Comparison of ENCODE assay signal across 8 mouse cellular contexts in genomic region chr11:100555583-100555982, GRCm38 (mm10). TPM values are rescaled to one million over a fixed set of nuclear protein-coding genes. Genes with fewer than 3 reads are reported as not detected.
A peak's percentile ranks its signal among the peaks of the same experiment; 100 is the strongest.
DNase-seq lines count a peak whose midpoint lies in the region; ATAC-seq and TF ChIP-seq lines count a peak whose summit lies in the region.

No protein-coding gene starts in this region.

- H3K4me3 ChIP-seq in ES-E14 (ENCODE audit: insufficient read depth in 1 of 2, low read depth in 1 of 2, low read length in 2 of 2, poor library complexity in 1 of 2, severe bottlenecking in 1 of 2): peak overlapping the region; percentile 60 to 81
- peak overlapping the region; percentile 1 for H3K4me3 ChIP-seq in erythroblast, embryonic 14.5 days (replicated peaks)
- H3K4me3 ChIP-seq in lung, embryonic 14.5 days (ENCODE audit: low read depth, low read length): 0 out of 2 replicates have a peak overlapping the region, but pooled peaks have one; percentile 16
- H3K4me3 ChIP-seq in neural tube, embryonic 15.5 days (replicated peaks): no peak overlapping the region

- peak overlapping the region; percentile 46 for H3K4me2 ChIP-seq in lung, embryonic 14.5 days
- peak overlapping the region; percentile 36 for H3K4me2 ChIP-seq in neural tube, embryonic 15.5 days

- peak; percentile 66 for ATAC-seq in lung, embryonic 14.5 days (ENCODE audit: insufficient read depth)
- ATAC-seq in neural tube, embryonic 15.5 days (ENCODE audit: low FRiP score): no peak

- TF ChIP-seq CTCF in lung, embryonic 14.5 days (IDR thresholded peaks at IDR 0.05; ENCODE audit: low read depth): peak; percentile 80

- in situ Hi-C loops in ES-E14 (cut with MboI; ENCODE audit: low sequenced_read_pairs in 2 of 2, unreplicated experiment in 2 of 2): no loop called here

- no peaks in the 10 kb centered on the region for H3K9me3 ChIP-seq in ES-E14 (ENCODE audit: control insufficient read depth, insufficient read depth, low read depth, low read length)
- H3K9me3 ChIP-seq in erythroblast, embryonic 14.5 days (ENCODE audit: control insufficient read depth, low read length): no peaks in the 10 kb centered on the region
- no peaks in the 10 kb centered on the region for H3K9me3 ChIP-seq in lung, embryonic 14.5 days (ENCODE audit: low read depth, low read length)
- H3K9me3 ChIP-seq in neural tube, embryonic 15.5 days (replicated peaks): no peaks in the 10 kb centered on the region

- intact Hi-C loops in heart, postnatal 14 days (cut with DNase I): loop anchor here (2.0 to 5.0 kb wide), 3 partner anchors 43 to 193 kb away; no protein-coding TSS in a partner anchor

- no peak overlapping the region for H3K27ac ChIP-seq in ES-E14 (ENCODE audit: insufficient read depth, low read depth, low read length, poor library complexity, severe bottlenecking)
- H3K27ac ChIP-seq in lung, embryonic 14.5 days (ENCODE audit: low read depth): no peak overlapping the region
- no peak overlapping the region for H3K27ac ChIP-seq in neural tube, embryonic 15.5 days (replicated peaks)

- peaks cover 5 to 28% of the 10 kb centered on the region in 2 experiments; a peak in 3 of 4 replicates for H3K4me1 ChIP-seq in ES-E14 (ENCODE audit: control insufficient read depth in 2 of 2, insufficient read depth in 2 of 2, low read length in 2 of 2, poor library complexity in 1 of 2)
- H3K4me1 ChIP-seq in erythroblast, embryonic 14.5 days (ENCODE audit: control insufficient read depth): peaks cover 4% of the 10 kb centered on the region
- H3K4me1 ChIP-seq in lung, embryonic 14.5 days (ENCODE audit: insufficient read depth): no peaks in the 10 kb centered on the region
- peaks cover 2% of the 10 kb centered on the region; the same call in 1 of the 2 replicates for H3K4me1 ChIP-seq in neural tube, embryonic 15.5 days

- peak; percentile 85 for DNase-seq in ES-E14 (ENCODE audit: low read depth, low spot score)
- DNase-seq in adrenal gland, postnatal 14 days: peak; percentile 79
- DNase-seq in heart, postnatal 14 days: peak; percentile 44 to 69
- DNase-seq in kidney, postnatal 36 days: peak; percentile 75 to 79
- peak; percentile 89 for DNase-seq in lung, embryonic 14.5 days
- DNase-seq in thymus, postnatal 36 days: peak; percentile 48 to 63

- H3K36me3 ChIP-seq in ES-E14 (ENCODE audit: control insufficient read depth, insufficient read depth, low read length, poor library complexity, severe bottlenecking): no peaks in the 10 kb centered on the region
- no peaks in the 10 kb centered on the region for H3K36me3 ChIP-seq in erythroblast, embryonic 14.5 days (ENCODE audit: control insufficient read depth)
- H3K36me3 ChIP-seq in lung, embryonic 14.5 days (ENCODE audit: insufficient read depth): no peaks in the 10 kb centered on the region
- H3K36me3 ChIP-seq in neural tube, embryonic 15.5 days: no peaks in the 10 kb centered on the region

- H3K27me3 ChIP-seq in erythroblast, embryonic 14.5 days (ENCODE audit: control insufficient read depth): peaks cover 2% of the 10 kb centered on the region; the same call in 1 of the 2 replicates
- no peaks in the 10 kb centered on the region for H3K27me3 ChIP-seq in lung, embryonic 14.5 days (ENCODE audit: insufficient read depth, low read length)
- H3K27me3 ChIP-seq in neural tube, embryonic 15.5 days (replicated peaks): no peaks in the 10 kb centered on the region

- 18% methylated on average over 11 of the region's 11 CpGs for WGBS in lung, embryonic 14.5 days
- 20% methylated on average over 11 of the region's 11 CpGs for WGBS in neural tube, embryonic 15.5 days

- peak overlapping the region; percentile 58 for H3K9ac ChIP-seq in ES-E14 (ENCODE audit: insufficient read depth, low read depth, low read length, poor library complexity, severe bottlenecking)
- H3K9ac ChIP-seq in lung, embryonic 14.5 days: peak overlapping the region; percentile 28; the same call in 1 of the 2 replicates
- peak overlapping the region; percentile 30; the same call in 1 of the 2 replicates for H3K9ac ChIP-seq in neural tube, embryonic 15.5 days (replicated peaks)

TF ChIP-seq in ES-E14, 5 proteins besides CTCF, POLR2A, EP300 and RAD21:
- TF ChIP-seq ZC3H11A (IDR thresholded peaks at IDR 0.05; ENCODE audit: borderline replicate concordance, low read depth, low read length) (0 out of 2 replicates have a peak, but pooled peaks have one; percentile 13), MAFK (IDR thresholded peaks at IDR 0.05; ENCODE audit: insufficient read depth, low read depth, low read length) (no peak)

RNA-seq across cellular contexts. Expression of gene Ttc25, which starts 10.2 kb away (rescaled TPM):
- total RNA-seq in ES-E14 (2012; rRNA removed): 2.3 and 3.4 TPM in 2 replicates
- 1.3 TPM in 2 replicates for total RNA-seq in adrenal gland, postnatal 14 days (2021)
- 0.01 TPM in 1 of 2 replicates, not detected in the other for polyA plus RNA-seq in erythroblast, embryonic 14.5 days (2012)
- total RNA-seq in heart, postnatal 14 days (2021): under 1 TPM; 0.24 to 0.36 TPM
- 0.74 and 0.87 TPM in 2 replicates for polyA plus RNA-seq in lung, embryonic 14.5 days (2014; fragmentation: Nextera tagmentation; extraction: Ambion mirVana)
- polyA plus RNA-seq in neural tube, embryonic 15.5 days (2015; fragmentation: Nextera tagmentation; extraction: Ambion mirVana): 1.2 and 2.1 TPM in 2 replicates

RNA-seq across cellular contexts. Expression of gene Cnp, which starts 19.1 kb away (rescaled TPM):
- 9.4 and 11.9 TPM in 2 replicates for total RNA-seq in ES-E14 (2012; rRNA removed)
- total RNA-seq in adrenal gland, postnatal 14 days (2021): 35.5 and 38.4 TPM in 2 replicates
- polyA plus RNA-seq in erythroblast, embryonic 14.5 days (2012): 0.09 and 0.11 TPM in 2 replicates
- total RNA-seq in heart, postnatal 14 days (2021): 1 to 10 TPM; 6.2 to 7.6 TPM
- polyA plus RNA-seq in lung, embryonic 14.5 days (2014; fragmentation: Nextera tagmentation; extraction: Ambion mirVana): 24.4 and 25.4 TPM in 2 replicates
- 62.0 and 74.6 TPM in 2 replicates for polyA plus RNA-seq in neural tube, embryonic 15.5 days (2015; fragmentation: Nextera tagmentation; extraction: Ambion mirVana)

RNA-seq across cellular contexts. Expression of gene Acly, which starts 27.8 kb away (rescaled TPM):
- 202 and 209 TPM in 2 replicates for total RNA-seq in ES-E14 (2012; rRNA removed)
- 805 and 809 TPM in 2 replicates for total RNA-seq in adrenal gland, postnatal 14 days (2021)
- polyA plus RNA-seq in erythroblast, embryonic 14.5 days (2012): 0.46 and 1.1 TPM in 2 replicates
- 10 to 100 TPM; 38.9 to 41.2 TPM for total RNA-seq in heart, postnatal 14 days (2021)
- 140 and 146 TPM in 2 replicates for polyA plus RNA-seq in lung, embryonic 14.5 days (2014; fragmentation: Nextera tagmentation; extraction: Ambion mirVana)
- 213 and 218 TPM in 2 replicates for polyA plus RNA-seq in neural tube, embryonic 15.5 days (2015; fragmentation: Nextera tagmentation; extraction: Ambion mirVana)
